Mouse (Mus musculus) G1E (cell line): ENCODE results near the gene Spock2. TPM values are rescaled to one million over a fixed set of nuclear protein-coding genes. Genes with fewer than 3 reads are reported as not detected.
"Not testable (repeated sequence)": the region's sequence is repeated elsewhere in the genome, so short reads cannot be mapped to it uniquely, and the experiment has no call there.

Experiments
- ATAC-seq: 2 replicates; pipeline ENCODE4 v1.8.0; 2016; ENCODE audit warnings: mild to moderate bottlenecking; ENCODE audit not compliant: insufficient number of reproducible peaks, poor library complexity, low FRiP score, severe bottlenecking; ENCODE audit errors: extremely low read depth
- DNase-seq: peaks from one replicate; pipeline ENCODE4 v3.0.0; 2012; ENCODE audit warnings: low spot score
- H3K27me3 ChIP-seq: 2 replicates; pipeline ENCODE4 v1.6.1; 2012; ENCODE audit warnings: mild to moderate bottlenecking, low read length, inconsistent platforms; ENCODE audit not compliant: insufficient read depth
- H3K36me3 ChIP-seq: replicated peaks from 2 replicates; pipeline ENCODE3; 2012; ENCODE audit warnings: mild to moderate bottlenecking, inconsistent platforms
- H3K4me1 ChIP-seq: 2 replicates; pipeline ENCODE4 v1.6.1; 2012; ENCODE audit warnings: low read depth, low read length, inconsistent platforms, mixed read lengths; ENCODE audit not compliant: insufficient read depth
- H3K4me3 ChIP-seq: 2 replicates; pipeline ENCODE4 v1.5.1; 2012; ENCODE audit warnings: low read depth, mild to moderate bottlenecking, inconsistent platforms, low read length, moderate library complexity, mixed read lengths
- H3K9me3 ChIP-seq: replicated peaks from 2 replicates; pipeline ENCODE4 v1.6.1; 2012; ENCODE audit warnings: inconsistent platforms
- CTCF ChIP-seq: IDR thresholded peaks from 2 replicates; pipeline ENCODE4 v1.5.1; 2012; ENCODE audit warnings: low read depth, low read length, inconsistent platforms, mixed read lengths
- GATA1 ChIP-seq: IDR thresholded peaks from 2 replicates; pipeline ENCODE4 v1.6.1; 2012; ENCODE audit warnings: borderline replicate concordance, low read length, inconsistent platforms, mixed read lengths
- GATA2 ChIP-seq: IDR thresholded peaks from 2 replicates; pipeline ENCODE4 v1.6.1; 2012; ENCODE audit warnings: low read depth, low read length, inconsistent platforms, borderline replicate concordance
- POLR2AphosphoS5 ChIP-seq: IDR thresholded peaks from 2 replicates; pipeline ENCODE4 v1.6.1; 2012; ENCODE audit warnings: low read depth, low read length, inconsistent platforms; ENCODE audit not compliant: insufficient replicate concordance
- TAL1 ChIP-seq: conservative IDR thresholded peaks from 2 replicates; pipeline ENCODE4 v1.6.1; 2012; ENCODE audit warnings: low read depth, low read length, inconsistent platforms, mixed read lengths
- polyA plus RNA-seq: library from polyadenylated mRNA; stranded (reverse); fragments of >175 nt; gene quantifications from 2 replicates; pipeline ENCODE4 v1.2.3, GENCODE M21; 2012
- total RNA-seq, 2 experiments: library from RNA; stranded (forward) in 1 of 2; stranded (reverse) in 1 of 2; fragments of 200-1000 nt in 1 of 2; fragments of >200 nt in 1 of 2; fragmentation: Nextera tagmentation in 1 of 2; gene quantifications; 2 replicates each; pipeline ENCODE4 v1.2.3; 2014 to 2017

The Spock2 gene
- total and polyA plus RNA-seq, 3 experiments: not detected

GRCm38 (mm10) chr10:60151107-60151663, 45.2 kb downstream of the Spock2 start:
- no peaks in the 10 kb centered on the region for H3K9me3 ChIP-seq
- ATAC-seq (no peak), DNase-seq (no peak)
- TF ChIP-seq TAL1 (no peak), GATA2 (no peak), CTCF (no peak), POLR2AphosphoS5 (no peak), GATA1 (no peak)
- H3K4me1 ChIP-seq: no peaks in the 10 kb centered on the region
- H3K4me3 ChIP-seq: no peak overlapping the region
- no peaks in the 10 kb centered on the region for H3K36me3 ChIP-seq
- no peaks in the 10 kb centered on the region for H3K27me3 ChIP-seq

DNA sequence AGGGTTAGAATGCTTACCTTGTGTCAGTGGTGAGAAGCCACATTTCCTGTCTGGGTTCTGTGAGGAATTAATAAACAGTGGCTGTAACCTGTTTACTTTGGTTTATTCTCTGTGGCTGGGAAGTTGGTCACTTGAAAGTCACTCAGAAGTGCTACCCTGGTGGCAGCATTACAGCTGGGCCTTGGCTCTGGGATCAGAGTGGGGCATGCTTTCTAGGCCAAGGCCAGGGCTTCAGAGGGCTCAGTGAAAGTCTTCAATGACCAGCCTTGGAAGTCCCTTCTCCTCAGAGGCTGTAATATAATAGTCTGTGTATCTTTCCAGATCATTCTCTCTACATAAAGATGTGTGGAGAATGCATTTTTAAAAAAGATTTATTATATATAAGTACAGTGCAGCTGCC, 50.0 kb downstream of the Spock2 start:
- H3K4me1 ChIP-seq: no peaks in the 10 kb centered on the region
- no peak for TF ChIP-seq CTCF
- ATAC-seq (no peak), DNase-seq (no peak)
- H3K27me3 ChIP-seq: no peaks in the 10 kb centered on the region
- no peaks in the 10 kb centered on the region for H3K36me3 ChIP-seq
- no peaks in the 10 kb centered on the region for H3K9me3 ChIP-seq
- no peak overlapping the region for H3K4me3 ChIP-seq

GRCm38 (mm10) chr10:60158144-60158543, 52.1 kb downstream of the Spock2 start:
- no peak overlapping the region for H3K4me3 ChIP-seq
- TF ChIP-seq TAL1 (no peak), GATA1 (no peak), POLR2AphosphoS5 (no peak), CTCF (no peak), GATA2 (no peak)
- H3K4me1 ChIP-seq: no peaks in the 10 kb centered on the region
- H3K9me3 ChIP-seq: no peaks in the 10 kb centered on the region
- no peaks in the 10 kb centered on the region for H3K27me3 ChIP-seq
- DNase-seq: no peak
- H3K36me3 ChIP-seq: no peaks in the 10 kb centered on the region
- no peak for ATAC-seq

DNA sequence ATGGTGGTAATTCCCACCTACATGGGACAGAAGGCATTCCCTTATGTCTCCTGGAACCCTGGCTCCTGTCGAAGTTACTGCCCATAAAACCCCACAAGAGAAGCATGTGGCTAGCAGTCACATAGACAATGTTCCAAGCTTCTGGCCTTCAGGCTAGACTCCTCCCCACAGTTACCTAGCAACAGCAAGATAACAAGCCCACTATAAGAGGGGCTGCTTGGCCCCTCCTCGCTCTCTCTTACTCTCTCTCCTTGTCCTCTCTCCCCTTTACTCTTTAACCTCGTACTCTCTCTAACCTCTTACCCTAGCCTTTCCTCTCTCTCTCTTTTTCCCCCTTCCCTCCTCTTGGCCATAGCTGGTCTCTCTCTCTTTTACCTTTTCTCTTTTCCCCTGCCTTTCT, 55.4 kb downstream of the Spock2 start:
- not testable (repeated sequence) for ATAC-seq, H3K4me3 ChIP-seq, H3K9me3 ChIP-seq, H3K36me3 ChIP-seq, H3K27me3 ChIP-seq, H3K4me1 ChIP-seq, DNase-seq

DNA sequence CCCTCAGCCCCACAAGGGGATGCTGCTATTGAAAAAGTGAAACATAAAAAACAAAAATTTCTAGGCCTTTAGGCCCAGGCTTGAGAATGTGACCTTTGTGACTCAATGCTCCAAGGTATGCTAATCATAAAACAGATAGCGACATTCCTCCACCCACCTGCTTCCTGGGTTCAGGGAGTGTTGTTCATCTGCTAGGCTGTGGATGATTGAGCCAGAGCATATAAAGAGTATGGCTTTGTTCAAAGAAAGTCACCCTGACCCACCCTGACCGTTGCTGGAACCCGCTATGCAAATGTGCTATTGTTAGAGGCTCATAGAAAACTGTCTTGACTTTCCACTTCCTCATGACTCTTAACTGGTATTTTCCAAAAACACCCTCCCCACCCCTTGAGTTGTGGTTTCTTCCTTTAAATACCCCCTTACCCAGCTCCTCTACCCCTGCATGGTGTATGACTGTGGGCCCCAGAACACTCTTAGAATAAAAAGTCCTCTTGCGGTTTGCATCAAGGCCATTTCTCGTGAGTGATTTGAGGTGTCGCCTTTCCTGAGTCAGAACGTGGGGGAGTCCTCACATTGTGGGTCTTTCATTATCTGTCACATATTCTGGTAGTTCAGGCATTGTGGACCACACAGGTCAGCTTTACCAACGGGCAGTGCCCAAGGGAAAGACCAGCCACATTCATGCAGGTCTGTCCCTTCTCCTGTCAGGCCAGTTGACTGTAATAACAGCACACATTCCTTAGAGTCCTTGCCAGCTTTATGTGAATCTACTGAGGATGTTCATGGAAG, 56.4 kb downstream of the Spock2 start:
- H3K27me3 ChIP-seq, ATAC-seq, DNase-seq, H3K4me3 ChIP-seq, H3K36me3 ChIP-seq, H3K4me1 ChIP-seq, H3K9me3 ChIP-seq: not testable (repeated sequence)

DNA sequence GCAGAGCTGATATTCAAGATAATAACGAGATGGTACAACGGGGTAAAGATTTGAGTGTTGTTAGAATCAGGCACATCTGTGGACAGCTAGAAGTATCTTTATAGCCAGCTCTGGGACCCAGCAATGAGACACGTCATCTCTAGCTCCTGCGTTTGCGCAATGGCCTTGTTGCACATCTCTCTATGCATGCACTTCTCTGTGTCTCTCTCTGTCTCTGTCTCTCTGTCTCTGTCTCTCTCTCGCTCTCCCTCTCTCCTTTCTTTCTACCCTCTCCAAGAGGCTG, 56.9 kb downstream of the Spock2 start:
- no peaks in the 10 kb centered on the region for H3K36me3 ChIP-seq
- DNase-seq (no peak), ATAC-seq (no peak)
- no peak overlapping the region for H3K4me3 ChIP-seq
- no peaks in the 10 kb centered on the region for H3K9me3 ChIP-seq
- no peak for TF ChIP-seq GATA2
- TF ChIP-seq POLR2AphosphoS5: no peak
- TF ChIP-seq GATA1: no peak
- no peak for TF ChIP-seq TAL1
- TF ChIP-seq CTCF: no peak
- no peaks in the 10 kb centered on the region for H3K27me3 ChIP-seq
- H3K4me1 ChIP-seq: no peaks in the 10 kb centered on the region

DNA sequence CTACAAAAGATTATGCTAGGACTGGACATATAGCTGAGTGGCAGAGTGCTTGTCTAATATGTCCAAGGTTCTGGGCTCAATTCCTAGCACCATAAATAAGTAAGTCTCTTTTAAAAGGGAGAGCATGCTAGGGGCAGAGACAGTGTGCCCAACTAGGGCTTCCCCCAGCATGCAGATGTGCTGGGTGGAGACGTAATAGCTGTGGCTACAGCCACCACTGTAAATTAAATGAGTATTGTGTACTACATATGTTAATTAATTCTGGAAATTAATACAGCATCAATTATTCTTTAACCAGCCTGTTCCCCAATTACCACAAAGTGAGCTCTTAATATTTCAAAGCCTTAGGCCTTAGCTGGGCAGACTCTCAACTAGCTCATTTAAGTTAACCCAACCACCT, 58.9 kb downstream of the Spock2 start:
- TF ChIP-seq GATA1 (no peak), GATA2 (no peak), TAL1 (no peak), CTCF (no peak), POLR2AphosphoS5 (no peak)
- H3K9me3 ChIP-seq: no peaks in the 10 kb centered on the region
- no peaks in the 10 kb centered on the region for H3K27me3 ChIP-seq
- H3K4me1 ChIP-seq: no peaks in the 10 kb centered on the region
- ATAC-seq: no peak
- DNase-seq: no peak
- no peaks in the 10 kb centered on the region for H3K36me3 ChIP-seq
- no peak overlapping the region for H3K4me3 ChIP-seq
